Mouse (Mus musculus) adipose tissue, adult 10 weeks (tissue): Measurements from ENCODE around the gene Rpa1. TPM values are rescaled to one million over a fixed set of nuclear protein-coding genes. Genes with fewer than 3 reads are reported as not detected.

Experiments used
- polyA plus RNA-seq: library from polyadenylated mRNA; stranded (reverse); fragments of 350-450 nt; fragmentation: Illumina TruSeq; extraction: RNeasy Lipid Tissue Mini Kit (QIAGEN cat#74804); gene quantifications from one replicate; pipeline ENCODE4 v1.2.3, GENCODE M21; 2014; ENCODE audit warnings: low read depth, low replicate concordance

Rpa1 gene
- 36.4 TPM for polyA plus RNA-seq

GRCm38 (mm10) chr11:75348199-75348889 lies at the start of gene Rpa1, which contains the start of gene Smyd4:
Rpa1 (minus strand) TSS chr11:75348324.
Smyd4 (plus strand) TSS chr11:75348433.

Other genes with a start within 250 kb of the Rpa1 start
- 10.4 TPM for gene Hic1, start 178.8 kb downstream of the Rpa1 start, polyA plus RNA-seq
- 13.4 TPM for gene Ovca2, start 169.5 kb downstream of the Rpa1 start, polyA plus RNA-seq
- 11.0 TPM for gene Dph1, start 157.1 kb downstream of the Rpa1 start, polyA plus RNA-seq
- 13.8 TPM for gene Rtn4rl1, start 154.5 kb downstream of the Rpa1 start, polyA plus RNA-seq
- gene Smyd4, start 109 bp upstream of the Rpa1 start, polyA plus RNA-seq: 4.8 TPM
- 171 TPM for gene Serpinf1, start 74.4 kb upstream of the Rpa1 start, polyA plus RNA-seq
- gene Serpinf2, start 91.3 kb upstream of the Rpa1 start, polyA plus RNA-seq: 74.4 TPM
- 17.3 TPM for gene Wdr81, start 106.4 kb upstream of the Rpa1 start, polyA plus RNA-seq
- 12.7 TPM for gene Tlcd2, start 113.4 kb upstream of the Rpa1 start, polyA plus RNA-seq
- 65.6 TPM for gene Prpf8, start 138.5 kb upstream of the Rpa1 start, polyA plus RNA-seq
- gene Rilp, start 161.8 kb upstream of the Rpa1 start, polyA plus RNA-seq: 5.7 TPM
- 6.0 TPM for gene Scarf1, start 165.2 kb upstream of the Rpa1 start, polyA plus RNA-seq
- gene Slc43a2, start 183.4 kb upstream of the Rpa1 start, polyA plus RNA-seq: 12.4 TPM
- gene Pitpna, start 239.8 kb upstream of the Rpa1 start, polyA plus RNA-seq: 68.8 TPM